Mouse (Mus musculus) ES-E14 (cell line): ENCODE results near the gene Vps8.

Experiments used
- HCFC1 ChIP-seq: IDR thresholded peaks from 2 replicates; pipeline ENCODE4 v1.6.1; 2012; ENCODE audit warnings: low read length, inconsistent platforms, borderline replicate concordance; ENCODE audit not compliant: insufficient read depth
- ZNF384 ChIP-seq: IDR thresholded peaks from 2 replicates; pipeline ENCODE4 v1.6.1; 2012; ENCODE audit warnings: low read depth, low read length, inconsistent platforms

DNA sequence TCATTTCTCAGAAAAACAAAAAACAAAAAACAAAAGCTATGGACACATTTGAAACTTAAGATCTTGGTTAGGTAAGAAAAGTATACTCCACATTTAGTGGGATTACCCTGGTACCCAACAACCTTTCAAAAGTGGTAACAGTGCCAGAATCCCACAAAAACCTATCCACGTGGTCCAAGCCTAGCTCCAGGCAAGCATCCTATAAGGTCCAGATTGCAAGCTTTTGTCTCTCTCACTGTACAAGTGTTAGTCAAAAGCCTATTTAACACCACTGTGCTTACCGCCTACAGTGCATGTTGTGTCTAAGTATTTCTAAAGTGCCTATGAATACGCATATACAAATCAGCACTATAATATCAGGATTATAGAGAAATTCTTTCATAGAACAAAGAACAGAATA lies 227.4 kb downstream of the Vps8 start:
- TF ChIP-seq ZNF384 (no peak), HCFC1 (no peak)
